Mouse (Mus musculus) ES-Bruce4 (cell line): Measurements from ENCODE around the gene Krtap9-3.
"Not testable (repeated sequence)": the region's sequence is repeated elsewhere in the genome, so short reads cannot be mapped to it uniquely, and the experiment has no call there.

Experiments used
- CTCF ChIP-seq: IDR thresholded peaks from one replicate; pipeline ENCODE4 v1.8.1; 2011; ENCODE audit warnings: low read depth, low read length
- EP300 ChIP-seq: IDR thresholded peaks from 2 replicates; pipeline ENCODE4 v1.6.1; 2011; ENCODE audit warnings: low read depth, low read length; ENCODE audit not compliant: insufficient read depth
- POLR2A ChIP-seq: IDR thresholded peaks from one replicate; pipeline ENCODE4 v1.8.1; 2011; ENCODE audit warnings: low read length; ENCODE audit not compliant: insufficient read depth

- not testable (repeated sequence) for TF ChIP-seq CTCF, POLR2A, EP300
Observed at GRCm38 (mm10) chr11:99603208-99603607, 5.3 kb upstream of the Krtap9-3 start, which contains the start of gene Gm11938.
